Mouse (Mus musculus) stomach, embryonic 16.5 days (tissue): Measurements from ENCODE around the gene Hoxa11. TPM values are rescaled to one million over a fixed set of nuclear protein-coding genes. Genes with fewer than 3 reads are reported as not detected.

ENCODE experiments used
- ATAC-seq: fragments of 200-750 bp; cut with Nextera tagmentation; 2 replicates; pipeline ENCODE4 v1.8.0; 2017; ENCODE audit warnings: moderate number of reproducible peaks, moderate TSS enrichment; ENCODE audit not compliant: insufficient read depth, low FRiP score
- H3K27ac ChIP-seq: fragments of 300-500 bp; sonication (generic); 2 replicates; pipeline ENCODE4 v1.5.1; 2014; ENCODE audit warnings: low read length
- H3K27me3 ChIP-seq: fragments of 300-500 bp; sonication (generic); 2 replicates; pipeline ENCODE4 v1.6.1; 2014; ENCODE audit warnings: low read length, control low read depth, mixed read lengths; ENCODE audit not compliant: control insufficient read depth, insufficient read depth
- H3K36me3 ChIP-seq: fragments of 300-500 bp; sonication (generic); 2 replicates; pipeline ENCODE4 v1.6.1; 2014; ENCODE audit warnings: low read length; ENCODE audit not compliant: control insufficient read depth, insufficient read depth
- H3K4me1 ChIP-seq: fragments of 300-500 bp; sonication (generic); 2 replicates; pipeline ENCODE4 v1.6.1; 2014; ENCODE audit warnings: low read length, control low read depth, mixed read lengths; ENCODE audit not compliant: control insufficient read depth, insufficient read depth
- H3K4me2 ChIP-seq: fragments of 300-500 bp; sonication (generic); 2 replicates; pipeline ENCODE4 v1.6.1; 2014; ENCODE audit warnings: low read depth, low read length, mixed read lengths
- H3K4me3 ChIP-seq: fragments of 300-500 bp; sonication (generic); replicated peaks from 2 replicates; pipeline ENCODE4 v1.5.1; 2014; ENCODE audit warnings: mild to moderate bottlenecking, low read length
- H3K9ac ChIP-seq: fragments of 300-500 bp; sonication (generic); 2 replicates; pipeline ENCODE4 v1.6.1; 2014; ENCODE audit warnings: low read length
- H3K9me3 ChIP-seq: fragments of 300-500 bp; sonication (generic); replicated peaks from 2 replicates; pipeline ENCODE4 v1.6.1; 2016; ENCODE audit warnings: low read length, control low read depth; ENCODE audit not compliant: control insufficient read depth
- WGBS: fragments of 180-500 bp; shearing (Covaris S2); extraction: QIAGEN DNeasy Blood & Tissue Kit; methylation state at CpG from one replicate; pipeline ENCODE4 v1.1.7; 2014; 5-methylcytosine and 5-hydroxymethylcytosine counted together
- polyA plus RNA-seq: library from polyadenylated mRNA; unstranded; fragments of >200 nt; fragmentation: Nextera tagmentation; extraction: Ambion mirVana; gene quantifications from 2 replicates; pipeline ENCODE4 v1.2.1, GENCODE M21; 2015

Hoxa11 gene
- polyA plus RNA-seq, 1 experiment from 2014 or later: not detected

GRCm38 (mm10) chr6:52267221-52267620, 21.6 kb upstream of the Hoxa11 start:
- Histone ChIP-seq H3K4me1 (no peaks in the 10 kb centered on the region), H3K4me2 (no peak overlapping the region)
- ATAC-seq: no peak

DNA sequence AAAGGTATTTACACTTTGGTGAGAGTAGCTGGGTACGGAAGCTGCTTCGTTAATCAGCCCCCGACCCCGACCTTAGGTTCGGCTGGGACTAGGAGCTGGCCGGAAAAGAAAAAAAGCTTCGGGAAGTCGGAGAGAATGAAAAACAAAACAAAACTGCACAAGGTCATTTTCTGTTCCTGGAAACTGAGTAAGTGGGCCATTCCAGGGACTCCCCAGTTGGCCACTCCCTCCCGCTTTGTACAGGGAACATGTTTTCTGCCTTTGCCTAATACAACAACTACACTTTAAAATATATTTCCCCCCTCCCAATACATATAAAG, 21.0 kb upstream of the Hoxa11 start:
- WGBS: 2% methylated on average over 9 of the region's 9 CpGs
- H3K36me3 ChIP-seq: no peaks in the 10 kb centered on the region
- no peak overlapping the region for H3K27ac ChIP-seq
- H3K9me3 ChIP-seq: no peaks in the 10 kb centered on the region
- no peak overlapping the region for H3K4me3 ChIP-seq
- no peaks in the 10 kb centered on the region for H3K4me1 ChIP-seq
- no peak overlapping the region for H3K4me2 ChIP-seq
- ATAC-seq: no peak
- H3K9ac ChIP-seq: no peak overlapping the region
- peaks cover 91% of the 10 kb centered on the region for H3K27me3 ChIP-seq

More at GRCm38 (mm10) chr6:52267221-52267620, 21.6 kb upstream of the Hoxa11 start:
- WGBS: 17% methylated on average over 5 of the region's 5 CpGs
- no peak overlapping the region for H3K27ac ChIP-seq
- no peak overlapping the region for H3K9ac ChIP-seq
- H3K9me3 ChIP-seq: no peaks in the 10 kb centered on the region
- H3K27me3 ChIP-seq: peaks cover 91% of the 10 kb centered on the region
- no peaks in the 10 kb centered on the region for H3K36me3 ChIP-seq
- no peak overlapping the region for H3K4me3 ChIP-seq

DNA sequence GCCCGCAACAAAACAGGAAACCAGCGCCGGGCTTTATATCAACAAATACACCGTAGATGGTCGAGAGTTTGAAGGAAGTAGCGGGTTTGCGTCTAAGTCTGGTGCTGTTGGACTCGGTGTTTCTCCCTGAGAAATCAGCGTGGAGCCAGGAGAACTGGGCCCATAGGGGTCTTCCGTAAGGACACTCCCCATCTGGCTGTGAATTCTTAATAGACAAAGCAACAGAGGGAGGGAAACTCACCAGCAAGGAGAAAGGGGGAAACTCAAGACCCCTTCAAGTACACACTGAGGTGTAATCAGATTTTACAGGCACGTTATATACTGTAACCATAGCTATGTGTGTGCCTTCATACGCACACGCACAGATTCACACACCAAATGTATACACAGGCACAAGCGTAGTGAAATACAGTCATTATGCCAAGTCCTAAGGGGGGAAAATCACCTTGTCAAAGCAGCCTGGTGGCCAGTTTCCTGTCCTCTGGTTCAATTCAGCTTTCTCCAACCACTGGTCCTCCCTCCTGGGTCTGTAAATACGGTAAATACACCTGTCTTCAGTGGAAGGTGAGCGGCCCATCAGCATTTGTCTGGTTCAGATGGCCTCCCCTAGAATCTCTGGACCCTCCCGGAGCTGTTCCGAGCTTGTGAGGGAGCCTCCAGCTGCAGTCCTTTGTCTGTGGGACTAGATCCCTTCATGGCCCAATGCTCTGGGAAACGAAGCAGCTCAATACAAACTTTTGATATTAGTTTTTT, 20.5 kb upstream of the Hoxa11 start:
- H3K4me3 ChIP-seq: no peak overlapping the region
- no peak overlapping the region for H3K9ac ChIP-seq
- H3K27ac ChIP-seq: no peak overlapping the region
- no peaks in the 10 kb centered on the region for H3K36me3 ChIP-seq
- 3% methylated on average over 19 of the region's 19 CpGs for WGBS
- H3K4me2 ChIP-seq: no peak overlapping the region
- ATAC-seq: no peak
- peaks cover 92% of the 10 kb centered on the region for H3K27me3 ChIP-seq
- no peaks in the 10 kb centered on the region for H3K9me3 ChIP-seq
- no peaks in the 10 kb centered on the region for H3K4me1 ChIP-seq

DNA sequence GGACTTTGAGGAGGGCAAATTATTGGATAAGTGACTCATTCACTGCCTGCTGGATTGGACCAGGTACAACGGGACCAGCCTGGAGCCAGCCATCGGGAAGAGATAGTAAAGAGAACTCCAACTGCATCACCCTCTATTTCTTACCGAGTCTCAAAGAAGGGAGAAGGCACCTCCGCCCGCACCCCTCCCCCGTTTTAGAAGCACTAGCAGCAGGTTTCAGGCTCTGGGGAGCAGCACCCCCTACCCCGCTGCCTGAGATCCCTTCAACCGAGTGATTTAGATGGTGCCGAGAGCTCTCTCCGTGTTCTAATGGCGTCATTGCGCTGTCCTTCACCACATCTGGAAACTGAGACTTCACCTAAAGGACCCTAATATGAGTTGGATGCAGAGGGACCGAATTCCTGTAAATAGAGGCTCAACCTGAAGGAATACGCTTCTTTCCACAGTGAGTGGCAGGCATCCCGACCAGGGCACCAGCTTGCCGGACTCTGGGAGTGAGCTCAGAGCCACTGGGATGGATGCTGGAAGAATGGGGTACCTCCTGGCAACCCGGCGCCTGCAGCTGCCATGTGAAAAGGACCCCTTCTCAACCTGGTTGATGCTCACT, 19.8 kb upstream of the Hoxa11 start:
- ATAC-seq: no peak
- Histone ChIP-seq H3K4me2 (no peak overlapping the region), H3K27me3 (peaks cover 92% of the 10 kb centered on the region), H3K36me3 (no peaks in the 10 kb centered on the region), H3K27ac (no peak overlapping the region), H3K9me3 (no peaks in the 10 kb centered on the region), H3K9ac (no peak overlapping the region), H3K4me3 (no peak overlapping the region), H3K4me1 (peaks cover 5% of the 10 kb centered on the region; the same call in 1 of the 2 replicates)
- whole genome bisulfite sequencing: 2% methylated on average over 18 of the region's 18 CpGs

- Histone ChIP-seq H3K9me3 (no peaks in the 10 kb centered on the region), H3K9ac (no peak overlapping the region), H3K27ac (no peak overlapping the region), H3K4me2 (no peak overlapping the region), H3K36me3 (no peaks in the 10 kb centered on the region), H3K27me3 (peaks cover 90% of the 10 kb centered on the region), H3K4me3 (no peak overlapping the region), H3K4me1 (peaks cover 5% of the 10 kb centered on the region; the same call in 1 of the 2 replicates)
- 2% methylated on average over 5 of the region's 5 CpGs for WGBS
- no peak for ATAC-seq
Measured at GRCm38 (mm10) chr6:52264106-52264790, 18.6 kb upstream of the Hoxa11 start.

DNA sequence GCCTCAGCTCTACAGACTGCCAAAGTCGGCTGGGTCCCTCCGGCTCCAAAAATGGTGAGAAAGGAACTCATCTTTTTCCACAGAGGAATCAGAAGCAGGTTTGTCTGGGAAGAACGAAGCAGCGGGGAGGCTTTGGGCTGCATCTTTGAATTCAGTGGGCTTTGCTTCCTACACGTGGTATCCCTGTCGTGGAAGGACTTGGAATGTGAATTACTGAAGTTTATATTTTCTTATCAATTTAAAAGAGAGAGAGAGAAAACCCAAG, 17.6 kb upstream of the Hoxa11 start:
- Histone ChIP-seq H3K9me3 (no peaks in the 10 kb centered on the region), H3K4me2 (no peak overlapping the region), H3K4me1 (peaks cover 5% of the 10 kb centered on the region; the same call in 1 of the 2 replicates), H3K36me3 (no peaks in the 10 kb centered on the region), H3K4me3 (no peak overlapping the region), H3K27ac (no peak overlapping the region), H3K27me3 (peaks cover 90% of the 10 kb centered on the region), H3K9ac (no peak overlapping the region)
- 4% methylated on average over 6 of the region's 6 CpGs for WGBS
- ATAC-seq: no peak

- no peak overlapping the region for H3K27ac ChIP-seq
- peaks cover 87% of the 10 kb centered on the region for H3K27me3 ChIP-seq
- H3K36me3 ChIP-seq: no peaks in the 10 kb centered on the region
- no peaks in the 10 kb centered on the region for H3K9me3 ChIP-seq
- WGBS: 2% methylated on average over 24 of the region's 24 CpGs
- no peak overlapping the region for H3K9ac ChIP-seq
- H3K4me2 ChIP-seq: no peak overlapping the region
- ATAC-seq: no peak
- no peak overlapping the region for H3K4me3 ChIP-seq
- H3K4me1 ChIP-seq: peaks cover 5% of the 10 kb centered on the region; the same call in 1 of the 2 replicates
Measured at GRCm38 (mm10) chr6:52262463-52263320, 17.1 kb upstream of the Hoxa11 start.

- ATAC-seq: no peak
- no peak overlapping the region for H3K9ac ChIP-seq
- H3K4me1 ChIP-seq: peaks cover 5% of the 10 kb centered on the region; the same call in 1 of the 2 replicates
- H3K4me3 ChIP-seq: no peak overlapping the region
- no peaks in the 10 kb centered on the region for H3K9me3 ChIP-seq
- 6% methylated on average over 9 of the region's 9 CpGs for WGBS
- H3K4me2 ChIP-seq: no peak overlapping the region
- H3K27me3 ChIP-seq: peaks cover 87% of the 10 kb centered on the region
- H3K36me3 ChIP-seq: no peaks in the 10 kb centered on the region
- H3K27ac ChIP-seq: no peak overlapping the region
Measured at GRCm38 (mm10) chr6:52261751-52262462, 16.3 kb upstream of the Hoxa11 start.
